Mouse (Mus musculus) kidney, adult 2 months (tissue): ENCODE results near the gene Adprh.

Experiments used
- CTCF ChIP-seq: fragments of 200-500 bp; conservative IDR thresholded peaks from 2 replicates; pipeline ENCODE4 v1.5.1; 2011; ENCODE audit warnings: low read depth, mild to moderate bottlenecking, control low read depth, low read length, moderate library complexity, mixed read lengths; ENCODE audit not compliant: insufficient read depth, insufficient read length
- POLR2A ChIP-seq: fragments of 200-500 bp; IDR thresholded peaks from one replicate; pipeline ENCODE4 v1.6.1; 2011; ENCODE audit warnings: low read depth, low read length, control low read depth

GRCm38 (mm10) chr16:38458600-38459280 is 6.2 kb upstream of the Adprh start:
- TF ChIP-seq CTCF, result no peak
- no peak for TF ChIP-seq POLR2A
